Mouse (Mus musculus) G1E (cell line): ENCODE data around the gene Mthfd1.

Source experiments
- CTCF ChIP-seq: IDR thresholded peaks from 2 replicates; pipeline ENCODE4 v1.5.1; 2012; ENCODE audit warnings: low read depth, low read length, inconsistent platforms, mixed read lengths
- POLR2AphosphoS5 ChIP-seq: IDR thresholded peaks from 2 replicates; pipeline ENCODE4 v1.6.1; 2012; ENCODE audit warnings: low read depth, low read length, inconsistent platforms; ENCODE audit not compliant: insufficient replicate concordance

- TF ChIP-seq CTCF (peak; percentile 64; the same call in 1 of the 2 replicates), POLR2AphosphoS5 (no peak)
Observed at GRCm38 (mm10) chr12:76266875-76267274, 11.8 kb downstream of the Mthfd1 start.
